Mouse (Mus musculus) limb, embryonic 15.5 days (tissue): ENCODE measurements at regions not wholly inside any gene's neighbourhood (a gene's known extent, or its start where the extent isn't known, plus 50 kb on each side); places are given as distances from the start of the nearest gene placed in this dataset.

Experiments used
- ATAC-seq: fragments of 200-750 bp; cut with Nextera tagmentation; 2 replicates; pipeline ENCODE4 v1.8.0; 2017; ENCODE audit warnings: low read depth, moderate TSS enrichment; ENCODE audit not compliant: insufficient number of reproducible peaks, low FRiP score, low TSS enrichment
- H3K27ac ChIP-seq: fragments of 300-500 bp; sonication (generic); 2 replicates; pipeline ENCODE4 v1.5.1; 2015; ENCODE audit warnings: moderate library complexity, mild to moderate bottlenecking, inconsistent platforms
- H3K27me3 ChIP-seq: fragments of 300-500 bp; sonication (generic); 2 replicates; pipeline ENCODE4 v1.6.1; 2015; ENCODE audit warnings: inconsistent platforms
- H3K36me3 ChIP-seq: fragments of 300-500 bp; sonication (generic); 2 replicates; pipeline ENCODE4 v1.6.1; 2015; ENCODE audit warnings: inconsistent platforms
- H3K4me1 ChIP-seq: fragments of 300-500 bp; sonication (generic); 2 replicates; pipeline ENCODE4 v1.6.1; 2015; ENCODE audit warnings: inconsistent platforms
- H3K4me2 ChIP-seq: fragments of 300-500 bp; sonication (generic); 2 replicates; pipeline ENCODE4 v1.6.1; 2015; ENCODE audit warnings: mild to moderate bottlenecking, inconsistent platforms
- H3K4me3 ChIP-seq: fragments of 300-500 bp; sonication (generic); 2 replicates; pipeline ENCODE4 v1.5.1; 2015; ENCODE audit warnings: mild to moderate bottlenecking, inconsistent platforms
- H3K9ac ChIP-seq: fragments of 300-500 bp; sonication (generic); 2 replicates; pipeline ENCODE4 v1.6.1; 2015; ENCODE audit warnings: inconsistent platforms
- H3K9me3 ChIP-seq: fragments of 300-500 bp; sonication (generic); 2 replicates; pipeline ENCODE4 v1.6.1; 2016; ENCODE audit warnings: inconsistent platforms
- WGBS: fragments of 180-500 bp; shearing (Covaris S2); methylation state at CpG from one replicate; pipeline ENCODE4 v1.1.7; 2015; 5-methylcytosine and 5-hydroxymethylcytosine counted together

GRCm38 (mm10) chr4:89392791-89393190, 82.0 kb upstream of the Cdkn2b start:
- no peak for ATAC-seq
- H3K4me2 ChIP-seq, result no peak overlapping the region

DNA sequence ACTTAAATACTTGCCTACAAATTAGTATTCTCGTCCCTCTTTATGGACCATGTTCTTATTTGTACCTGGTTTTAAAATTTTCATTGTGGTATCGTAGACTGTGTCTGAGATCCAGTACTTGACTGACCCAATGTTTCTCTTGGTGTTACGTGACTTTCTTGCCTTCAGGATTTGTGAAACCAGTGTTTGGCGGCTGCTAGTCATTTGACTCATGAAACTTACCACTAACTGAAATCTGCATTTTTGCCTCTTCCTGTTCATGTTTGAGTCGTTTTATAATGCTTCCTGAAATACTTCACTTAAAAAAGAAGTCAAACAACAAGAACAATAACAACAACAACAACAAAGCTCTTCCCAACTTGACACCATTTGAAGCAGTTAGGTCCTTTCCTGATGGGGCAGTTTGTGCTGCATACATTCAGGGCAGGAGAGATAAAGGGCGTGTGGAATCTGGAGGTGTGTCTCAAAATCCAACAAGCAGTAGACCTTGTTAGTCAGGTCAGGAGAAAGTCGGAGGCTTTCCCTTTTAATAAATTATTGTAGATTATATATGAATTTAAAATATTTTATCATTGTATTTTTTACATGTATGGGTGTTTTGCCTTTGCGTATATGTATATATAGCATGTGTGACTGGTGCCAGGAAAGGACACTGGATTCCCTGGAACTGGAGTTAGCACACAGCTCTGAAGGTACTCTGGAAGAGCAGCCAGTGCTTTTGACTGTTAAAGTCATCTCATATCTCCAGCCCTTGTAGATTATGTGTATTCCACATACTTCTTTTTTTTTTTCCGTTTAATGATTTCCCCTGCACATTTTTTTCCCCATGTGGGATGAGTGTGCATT, 80.8 kb upstream of the Cdkn2b start:
- 76% methylated on average over 9 of the region's 9 CpGs for WGBS
- no peak overlapping the region for H3K9ac ChIP-seq
- ATAC-seq, result no peak

More at GRCm38 (mm10) chr4:89392791-89393190, 82.0 kb upstream of the Cdkn2b start:
- Histone ChIP-seq H3K9ac (no peak overlapping the region), H3K36me3 (no peaks in the 10 kb centered on the region), H3K4me3 (no peak overlapping the region), H3K4me1 (no peaks in the 10 kb centered on the region), H3K27me3 (no peaks in the 10 kb centered on the region), H3K9me3 (no peaks in the 10 kb centered on the region), H3K27ac (no peak overlapping the region)

DNA sequence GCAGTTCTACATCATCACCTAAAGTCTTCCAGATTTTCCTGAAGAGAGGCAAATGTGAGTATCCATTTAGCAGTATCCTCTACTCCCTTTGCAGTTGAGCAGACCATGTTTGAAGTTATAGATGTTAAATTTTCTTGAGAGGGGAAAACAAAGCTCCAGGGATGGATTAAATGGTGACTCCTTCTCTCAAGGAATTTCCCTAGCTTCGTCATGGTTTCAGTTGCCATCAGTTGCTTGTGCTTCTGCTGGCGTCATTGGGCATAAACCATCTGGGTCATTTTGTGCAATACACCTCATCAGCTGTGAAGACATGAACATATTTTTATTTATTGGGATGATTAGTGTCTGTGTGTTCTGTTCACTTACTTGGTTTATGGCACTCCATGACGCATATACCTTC, 72.7 kb upstream of the Cdkn2b start:
- H3K4me1 ChIP-seq, result no peaks in the 10 kb centered on the region
- no peaks in the 10 kb centered on the region for H3K27me3 ChIP-seq
- no peak overlapping the region for H3K27ac ChIP-seq
- ATAC-seq, result no peak
- H3K9me3 ChIP-seq, result no peaks in the 10 kb centered on the region
- H3K9ac ChIP-seq, result no peak overlapping the region
- 88% methylated on average over 3 of the region's 3 CpGs for WGBS
- H3K4me2 ChIP-seq, result no peak overlapping the region
- no peaks in the 10 kb centered on the region for H3K36me3 ChIP-seq
- H3K4me3 ChIP-seq, result no peak overlapping the region

More for the DNA sequence above, 80.8 kb upstream of the Cdkn2b start:
- Histone ChIP-seq H3K4me3 (no peak overlapping the region), H3K36me3 (no peaks in the 10 kb centered on the region), H3K9me3 (no peaks in the 10 kb centered on the region), H3K27me3 (no peaks in the 10 kb centered on the region), H3K27ac (no peak overlapping the region), H3K4me2 (no peak overlapping the region), H3K4me1 (no peaks in the 10 kb centered on the region)

GRCm38 (mm10) chr4:89382434-89382976, 71.7 kb upstream of the Cdkn2b start:
- Histone ChIP-seq H3K4me2 (no peak overlapping the region), H3K36me3 (no peaks in the 10 kb centered on the region), H3K4me1 (no peaks in the 10 kb centered on the region), H3K27ac (no peak overlapping the region), H3K9ac (no peak overlapping the region), H3K4me3 (no peak overlapping the region), H3K27me3 (no peaks in the 10 kb centered on the region), H3K9me3 (no peaks in the 10 kb centered on the region)
- ATAC-seq, result no peak
- 71% methylated on average over 4 of the region's 4 CpGs for WGBS

DNA sequence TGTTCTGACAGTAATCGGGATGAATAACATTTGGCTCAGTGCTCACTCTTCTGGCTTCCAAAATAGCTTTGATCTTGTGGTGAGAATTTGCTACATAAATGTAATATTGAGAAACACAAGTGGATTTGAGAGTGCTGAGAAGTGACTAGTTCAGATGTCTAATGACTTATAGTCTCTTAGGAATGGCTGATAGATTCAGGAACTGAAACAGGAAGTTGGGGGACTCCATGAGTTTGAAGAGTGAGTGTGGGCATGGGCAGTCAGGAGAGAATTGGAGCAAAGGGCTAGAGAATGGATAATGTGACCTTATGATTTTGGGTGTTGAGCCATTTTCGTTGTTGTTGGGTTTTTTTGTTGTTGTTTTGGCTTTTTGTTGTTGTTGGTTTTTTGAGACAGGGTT, 70.9 kb upstream of the Cdkn2b start:
- Histone ChIP-seq H3K4me1 (no peaks in the 10 kb centered on the region), H3K4me3 (no peak overlapping the region), H3K4me2 (no peak overlapping the region), H3K9ac (no peak overlapping the region), H3K36me3 (no peaks in the 10 kb centered on the region), H3K27ac (no peak overlapping the region), H3K27me3 (no peaks in the 10 kb centered on the region), H3K9me3 (no peaks in the 10 kb centered on the region)
- 86% methylated on average over 2 of the region's 2 CpGs for WGBS
- no peak for ATAC-seq

DNA sequence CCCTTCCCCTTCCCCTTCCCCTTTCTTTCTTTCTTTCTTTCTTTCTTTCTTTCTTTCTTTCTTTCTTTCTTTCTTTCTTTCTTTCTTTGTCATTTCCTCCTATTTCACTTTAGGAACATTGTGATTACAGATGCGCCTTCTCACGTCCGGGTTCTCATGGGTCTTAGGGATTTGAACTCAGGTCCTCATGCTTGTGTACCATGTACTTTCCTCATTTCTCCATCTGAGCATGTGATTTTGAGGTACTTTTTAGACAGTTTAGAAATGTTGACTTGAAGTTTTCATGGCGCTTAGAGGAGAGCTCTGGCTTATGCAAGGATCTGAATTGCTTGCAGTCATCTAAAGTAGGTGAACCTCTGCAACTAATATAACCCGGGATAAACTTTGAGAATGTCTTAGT, 70.2 kb upstream of the Cdkn2b start:
- Histone ChIP-seq H3K9me3 (no peaks in the 10 kb centered on the region), H3K27me3 (no peaks in the 10 kb centered on the region), H3K9ac (no peak overlapping the region), H3K27ac (no peak overlapping the region), H3K4me2 (no peak overlapping the region), H3K36me3 (no peaks in the 10 kb centered on the region), H3K4me3 (no peak overlapping the region), H3K4me1 (no peaks in the 10 kb centered on the region)
- WGBS, result 82% methylated on average over 5 of the region's 5 CpGs
- ATAC-seq, result no peak

DNA sequence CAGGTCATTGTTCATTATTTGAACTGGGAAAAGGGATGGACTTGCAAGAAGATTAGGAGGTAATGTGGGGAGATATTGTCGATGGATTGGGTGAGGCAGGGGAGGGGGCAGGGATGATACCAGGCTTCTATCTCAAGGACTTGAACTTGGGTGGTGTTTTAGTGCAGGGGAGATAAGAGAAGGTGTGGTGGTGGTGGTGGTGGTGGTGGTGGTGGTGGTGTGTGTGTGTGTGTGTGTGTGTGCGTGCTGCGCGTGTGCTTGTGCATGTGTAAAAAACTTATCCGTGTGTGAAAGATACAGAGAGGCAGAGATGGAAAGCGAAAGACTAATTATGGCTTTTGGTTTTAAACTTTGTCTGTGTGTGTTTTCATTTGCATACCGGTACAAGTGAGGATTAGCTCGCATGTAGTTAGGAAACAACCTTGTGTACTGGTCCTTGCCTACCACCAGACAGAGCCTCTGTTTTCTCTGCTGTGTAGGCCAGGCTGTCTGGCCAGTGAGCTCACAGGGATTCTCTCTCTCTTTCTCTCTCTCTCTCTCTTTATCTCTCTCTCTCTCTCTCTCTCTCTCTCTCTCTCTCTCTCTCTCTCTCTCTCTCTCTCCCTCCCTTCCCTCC, 69.6 kb upstream of the Cdkn2b start:
- WGBS, result 95% methylated on average over 8 of the region's 8 CpGs
- no peak for ATAC-seq
- Histone ChIP-seq H3K27me3 (no peaks in the 10 kb centered on the region), H3K4me1 (no peaks in the 10 kb centered on the region), H3K9me3 (no peaks in the 10 kb centered on the region), H3K36me3 (no peaks in the 10 kb centered on the region), H3K9ac (no peak overlapping the region), H3K4me2 (no peak overlapping the region), H3K27ac (no peak overlapping the region), H3K4me3 (no peak overlapping the region)

DNA sequence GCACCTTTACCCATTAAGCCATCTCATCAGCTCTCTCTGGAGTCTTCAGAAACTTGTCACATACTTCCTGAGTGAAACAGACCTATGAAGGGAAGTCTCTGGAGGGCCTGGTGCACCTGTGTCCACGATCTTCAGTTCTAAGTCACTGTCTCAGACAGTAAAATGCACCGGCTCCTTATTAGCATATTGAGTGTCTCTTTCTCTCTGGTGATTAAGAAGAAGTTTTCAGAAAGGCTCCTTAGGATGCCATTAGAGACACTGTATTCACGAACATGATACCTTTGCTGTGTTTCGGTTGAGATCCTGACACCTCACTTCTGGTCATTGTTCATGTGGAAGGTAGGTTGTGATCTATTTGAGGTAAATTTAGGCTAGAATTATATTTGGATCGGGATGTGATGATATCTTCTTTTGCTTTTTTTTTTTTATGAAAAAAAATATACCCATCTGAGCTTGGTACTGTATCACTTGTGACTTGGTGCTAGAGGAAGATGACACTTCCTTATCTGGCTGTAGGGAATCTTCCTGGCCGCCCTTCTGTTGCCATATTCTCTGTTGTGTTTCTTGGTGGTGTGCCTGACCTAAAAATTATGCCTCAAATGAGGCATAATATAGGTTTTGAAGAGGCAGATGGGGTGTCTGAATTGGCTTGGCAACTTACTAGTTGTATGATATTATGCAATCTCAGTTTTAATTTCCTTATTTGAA, 68.9 kb upstream of the Cdkn2b start:
- Histone ChIP-seq H3K9me3 (no peaks in the 10 kb centered on the region), H3K4me1 (no peaks in the 10 kb centered on the region), H3K4me2 (no peak overlapping the region), H3K9ac (no peak overlapping the region), H3K36me3 (no peaks in the 10 kb centered on the region), H3K27me3 (no peaks in the 10 kb centered on the region), H3K27ac (no peak overlapping the region), H3K4me3 (no peak overlapping the region)
- 88% methylated on average over 6 of the region's 6 CpGs for WGBS
- ATAC-seq, result no peak

- ATAC-seq, result no peak
- 72% methylated on average over 6 of the region's 6 CpGs for WGBS
- Histone ChIP-seq H3K9ac (no peak overlapping the region), H3K4me3 (no peak overlapping the region), H3K9me3 (no peaks in the 10 kb centered on the region), H3K36me3 (no peaks in the 10 kb centered on the region), H3K27me3 (no peaks in the 10 kb centered on the region), H3K4me1 (no peaks in the 10 kb centered on the region), H3K27ac (no peak overlapping the region), H3K4me2 (no peak overlapping the region)
Observed at GRCm38 (mm10) chr4:89372631-89373030, 61.8 kb upstream of the Cdkn2b start.

- H3K27me3 ChIP-seq, result no peaks in the 10 kb centered on the region
- H3K9me3 ChIP-seq, result no peaks in the 10 kb centered on the region
- ATAC-seq, result no peak
- H3K4me2 ChIP-seq, result no peak overlapping the region
- no peaks in the 10 kb centered on the region for H3K36me3 ChIP-seq
- H3K27ac ChIP-seq, result no peak overlapping the region
- WGBS, result 71% methylated on average over 12 of the region's 12 CpGs
- no peak overlapping the region for H3K9ac ChIP-seq
- H3K4me3 ChIP-seq, result no peak overlapping the region
- H3K4me1 ChIP-seq, result no peaks in the 10 kb centered on the region
Observed at GRCm38 (mm10) chr4:89368850-89369524, 58.1 kb upstream of the Cdkn2b start.

DNA sequence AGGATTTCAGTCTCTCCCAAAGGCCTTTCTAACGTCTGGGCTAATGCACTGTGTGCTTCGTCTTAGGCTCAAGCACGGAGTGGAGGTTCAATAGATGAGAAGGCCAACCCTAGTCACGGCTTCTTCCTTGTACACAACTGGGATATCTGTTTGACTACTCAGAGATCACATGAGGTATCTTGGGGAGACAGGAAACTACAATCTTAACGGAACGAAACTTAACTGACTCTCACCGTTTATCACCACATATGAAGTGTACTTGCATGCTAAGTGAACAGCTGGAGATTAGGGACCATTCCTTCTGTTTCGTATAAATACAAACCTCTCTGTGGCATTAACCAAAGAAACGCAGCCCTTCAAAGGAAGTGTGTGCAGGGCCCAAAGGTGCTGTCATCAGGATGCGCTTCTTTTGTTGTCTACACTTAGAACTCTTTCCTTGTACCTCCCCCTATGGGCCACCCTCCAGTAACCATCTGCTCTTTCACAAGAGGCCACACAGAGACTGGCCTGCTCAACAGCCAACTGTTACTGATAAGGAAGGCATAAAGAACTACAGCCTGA, 55.8 kb upstream of the Cdkn2b start:
- H3K4me2 ChIP-seq, result no peak overlapping the region
- H3K4me1 ChIP-seq, result no peaks in the 10 kb centered on the region
- no peak overlapping the region for H3K4me3 ChIP-seq
- H3K27ac ChIP-seq, result no peak overlapping the region
- WGBS, result 54% methylated on average over 10 of the region's 10 CpGs
- H3K27me3 ChIP-seq, result no peaks in the 10 kb centered on the region
- H3K9ac ChIP-seq, result no peak overlapping the region
- H3K36me3 ChIP-seq, result no peaks in the 10 kb centered on the region
- ATAC-seq, result no peak
- no peaks in the 10 kb centered on the region for H3K9me3 ChIP-seq
